Mouse (Mus musculus) liver, adult 2 months (tissue): ENCODE measurements at regions not wholly inside any gene's neighbourhood (a gene's known extent, or its start where the extent isn't known, plus 50 kb on each side); places are given as distances from the start of the nearest gene placed in this dataset.

Source experiments
- CTCF ChIP-seq: fragments of 200-500 bp; IDR thresholded peaks from 2 replicates; pipeline ENCODE4 v1.5.1; 2011; ENCODE audit warnings: low read depth, low read length, control low read depth
- POLR2A ChIP-seq: fragments of 200-500 bp; IDR thresholded peaks from 2 replicates; pipeline ENCODE4 v1.6.1; 2011; ENCODE audit warnings: low read length, control low read depth; ENCODE audit not compliant: insufficient read depth; ENCODE audit errors: extremely low read depth

GRCm38 (mm10) chr14:105631681-105632031 is 265.0 kb downstream of the Spry2 start:
- TF ChIP-seq POLR2A = no peak
- TF ChIP-seq CTCF = no peak
